Comparison of ENCODE assay signal across 11 mouse cellular contexts in the genomic region with DNA sequence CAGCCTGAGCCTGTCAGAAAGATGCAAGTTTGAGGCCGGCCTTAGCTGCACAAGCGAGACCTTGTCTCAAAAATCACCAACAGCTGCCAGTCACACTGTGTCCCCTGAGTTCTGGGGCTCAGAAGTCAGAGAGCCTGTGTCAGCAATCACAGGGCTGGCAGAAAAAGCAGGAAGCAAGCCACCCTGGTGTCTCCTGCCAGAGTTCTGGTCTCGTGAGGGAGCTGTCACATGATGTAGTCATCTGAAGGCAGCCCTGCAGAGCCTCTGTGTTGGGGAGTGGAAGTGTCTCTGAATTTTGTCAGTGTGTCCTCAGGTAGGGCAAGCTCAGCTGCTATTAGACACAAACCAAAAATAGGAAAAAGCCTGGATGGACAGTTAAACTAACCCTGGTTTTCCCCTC. TPM values are rescaled to one million over a fixed set of nuclear protein-coding genes. Genes with fewer than 3 reads are reported as not detected.
DNase-seq lines count a peak whose midpoint lies in the region; ATAC-seq lines count a peak whose summit lies in the region.
"Had no signal": no experiment of that assay in that cellular context is flagged by ENCODE, and none has a peak within 500 bp of the region (broad histone marks: within the 10 kb centered on the region; RNA-seq: fewer than 3 reads in every experiment).

No protein-coding gene starts in this region.

- no peaks in the 10 kb centered on the region for H3K9me3 ChIP-seq in heart, embryonic 16.5 days (replicated peaks; ENCODE audit: control insufficient read depth, low read length)
- H3K9me3 ChIP-seq: neural tube, embryonic 12.5 days had no signal

- H3K27me3 ChIP-seq in heart, embryonic 16.5 days (ENCODE audit: control insufficient read depth, insufficient read depth, low read length): no peaks in the 10 kb centered on the region
- H3K27me3 ChIP-seq: neural tube, embryonic 12.5 days; Patski had no signal

- 42% methylated on average over 3 of the region's 3 CpGs for WGBS in heart, embryonic 16.5 days

- peak overlapping the region; percentile 68 for H3K27ac ChIP-seq in heart, embryonic 16.5 days (ENCODE audit: low read length)
- H3K27ac ChIP-seq: neural tube, embryonic 12.5 days had no signal

- peaks cover 22% of the 10 kb centered on the region for H3K4me1 ChIP-seq in heart, embryonic 16.5 days (ENCODE audit: control insufficient read depth, insufficient read depth, low read length)
- H3K4me1 ChIP-seq: neural tube, embryonic 12.5 days had no signal

- ATAC-seq in heart, embryonic 16.5 days (replicated peaks; ENCODE audit: extremely low read depth, insufficient read depth, low FRiP score): peak; percentile 46; the same call in 1 of the 2 replicates
- ATAC-seq in activated CD4-positive, CD25-positive, alpha-beta regulatory T cell, adult 4 months: no peak
- ATAC-seq: Patski had no signal

- peaks cover 32% of the 10 kb centered on the region for H3K36me3 ChIP-seq in heart, embryonic 16.5 days (ENCODE audit: control insufficient read depth, insufficient read depth)

- DNase-seq in adrenal gland, adult 2 months: peak; percentile 45
- no peak for DNase-seq in adrenal gland, adult 8-10 months
- peak; percentile 30 for DNase-seq in urinary bladder, postnatal 14 days (ENCODE audit: low spot score)
- no peak for DNase-seq in urinary bladder, adult 18-20 months (ENCODE audit: low spot score in 2 of 2)
- DNase-seq in urinary bladder, postnatal 10 days (ENCODE audit: low spot score): no peak
- DNase-seq in thymus, postnatal 14 days: no peak
- DNase-seq: cerebellum, adult 11 months had no signal

- H3K4me2 ChIP-seq in heart, embryonic 16.5 days (ENCODE audit: low read depth, low read length): no peak overlapping the region
- H3K4me2 ChIP-seq: neural tube, embryonic 12.5 days had no signal

- H3K4me3 ChIP-seq in heart, embryonic 16.5 days (ENCODE audit: low read length): no peak overlapping the region
- H3K4me3 ChIP-seq: neural tube, embryonic 12.5 days had no signal

- 0 out of 2 replicates have a peak overlapping the region, but pooled peaks have one; percentile 22 for H3K9ac ChIP-seq in heart, embryonic 16.5 days (ENCODE audit: low read length)
- H3K9ac ChIP-seq: neural tube, embryonic 12.5 days had no signal

RNA-seq across cellular contexts. Expression of a gene that starts 15.2 kb away (rescaled TPM):
- total RNA-seq in adrenal gland, adult 2 months (2021): 100 to 1,000 TPM; 223 to 256 TPM
- polyA plus RNA-seq in adrenal gland, adult 2 months (2012; rRNA removed): 693 and 1,121 TPM in 2 replicates
- 100 to 1,000 TPM; 183 to 287 (median 255) TPM for total RNA-seq in adrenal gland, adult 8-10 months (2022)
- polyA plus RNA-seq in heart, embryonic 16.5 days (2015; fragmentation: Nextera tagmentation; extraction: Ambion mirVana): 516 and 543 TPM in 2 replicates
- 100 to 1,000 TPM; 256 to 305 TPM for polyA plus RNA-seq in activated CD4-positive, CD25-positive, alpha-beta regulatory T cell, adult 4 months (2017; shearing (Covaris generic))

RNA-seq across cellular contexts. Expression of a gene that starts 15.9 kb away (rescaled TPM):
- total RNA-seq in adrenal gland, adult 2 months (2021): 10 to 100 TPM; 31.3 to 43.6 TPM
- 36.8 and 48.1 TPM in 2 replicates for polyA plus RNA-seq in adrenal gland, adult 2 months (2012; rRNA removed)
- 10 to 100 TPM; 45.7 to 69.2 (median 52.9) TPM for total RNA-seq in adrenal gland, adult 8-10 months (2022)
- 30.5 and 39.0 TPM in 2 replicates for polyA plus RNA-seq in heart, embryonic 16.5 days (2015; fragmentation: Nextera tagmentation; extraction: Ambion mirVana)
- polyA plus RNA-seq in activated CD4-positive, CD25-positive, alpha-beta regulatory T cell, adult 4 months (2017; shearing (Covaris generic)): 10 to 100 TPM; 18.9 to 21.1 TPM

RNA-seq across cellular contexts. Expression of a gene that starts 24.9 kb away (rescaled TPM):
- 10 to 100 TPM; 30.6 to 50.7 TPM for total RNA-seq in adrenal gland, adult 2 months (2021)
- polyA plus RNA-seq in adrenal gland, adult 2 months (2012; rRNA removed): 17.3 and 18.8 TPM in 2 replicates
- total RNA-seq in adrenal gland, adult 8-10 months (2022): 10 to 100 TPM; 31.8 to 41.1 (median 33.4) TPM
- polyA plus RNA-seq in heart, embryonic 16.5 days (2015; fragmentation: Nextera tagmentation; extraction: Ambion mirVana): 72.8 and 73.3 TPM in 2 replicates
- polyA plus RNA-seq in activated CD4-positive, CD25-positive, alpha-beta regulatory T cell, adult 4 months (2017; shearing (Covaris generic)): 10 to 100 TPM; 50.0 to 55.7 TPM

RNA-seq across cellular contexts. Expression of a gene that starts 25.1 kb away (rescaled TPM):
- total RNA-seq in adrenal gland, adult 2 months (2021): 10 to 100 TPM; 22.5 to 35.2 TPM
- polyA plus RNA-seq in adrenal gland, adult 2 months (2012; rRNA removed): 25.9 and 26.6 TPM in 2 replicates
- 10 to 100 TPM; 28.2 to 43.9 (median 32.6) TPM for total RNA-seq in adrenal gland, adult 8-10 months (2022)
- polyA plus RNA-seq in heart, embryonic 16.5 days (2015; fragmentation: Nextera tagmentation; extraction: Ambion mirVana): 69.8 and 74.8 TPM in 2 replicates
- 100 to 1,000 TPM; 105 to 149 TPM for polyA plus RNA-seq in activated CD4-positive, CD25-positive, alpha-beta regulatory T cell, adult 4 months (2017; shearing (Covaris generic))

RNA-seq across cellular contexts. Expression of a gene that starts 40.3 kb away (rescaled TPM):
- total RNA-seq in adrenal gland, adult 2 months (2021): 10 to 100 TPM; 37.2 to 78.7 TPM
- 282 and 392 TPM in 2 replicates for polyA plus RNA-seq in adrenal gland, adult 2 months (2012; rRNA removed)
- total RNA-seq in adrenal gland, adult 8-10 months (2022): 100 to 1,000 TPM in 2 of 4 experiments, 10 to 100 TPM in 2; 43.8 to 117 (median 81.5) TPM
- 14.9 and 17.6 TPM in 2 replicates for polyA plus RNA-seq in heart, embryonic 16.5 days (2015; fragmentation: Nextera tagmentation; extraction: Ambion mirVana)
- polyA plus RNA-seq in activated CD4-positive, CD25-positive, alpha-beta regulatory T cell, adult 4 months (2017; shearing (Covaris generic)): not detected

Comparison
In these comparisons a context has a peak if more than half of its experiments do, and no peak if none do; other contexts are left out.
1. DNase-seq: peak in adrenal gland, adult 2 months (single experiment) and urinary bladder, postnatal 14 days (single experiment); none in adrenal gland, adult 8-10 months (single experiment), urinary bladder, adult 18-20 months (0 of 2), urinary bladder, postnatal 10 days (single experiment) and thymus, postnatal 14 days (single experiment).